Mouse (Mus musculus): ENCODE measurements around the gene P2ry14. TPM values are rescaled to one million over a fixed set of nuclear protein-coding genes. Genes with fewer than 3 reads are reported as not detected.

Gene P2ry14
- total RNA-seq, 1 experiment: 0.18 TPM

- TF ChIP-seq ZC3H11A (IDR thresholded peaks at IDR 0.05; ENCODE audit: borderline replicate concordance, low read depth, low read length) (no peak), ZNF384 (IDR thresholded peaks at IDR 0.05; ENCODE audit: low read depth, low read length) (no peak), HCFC1 (IDR thresholded peaks at IDR 0.05; ENCODE audit: borderline replicate concordance, insufficient read depth, low read length) (no peak), MAFK (IDR thresholded peaks at IDR 0.05; ENCODE audit: insufficient read depth, low read depth, low read length) (no peak), CHD2 (IDR thresholded peaks at IDR 0.05; ENCODE audit: low read depth, low read length) (no peak)
- in situ Hi-C loops (cut with MboI; ENCODE audit: low sequenced_read_pairs in 2 of 2, unreplicated experiment in 2 of 2): loop anchor here in 1 of 2 experiments (10.0 kb wide), 1 partner anchor 619 kb away; no protein-coding TSS in a partner anchor
- Histone ChIP-seq H3K9me3 (ENCODE audit: control insufficient read depth, insufficient read depth, low read depth, low read length) (no peaks in the 10 kb centered on the region), H3K36me3 (ENCODE audit: control insufficient read depth, insufficient read depth, low read length, poor library complexity, severe bottlenecking) (no peaks in the 10 kb centered on the region), H3K9ac (ENCODE audit: insufficient read depth, low read depth, low read length, poor library complexity, severe bottlenecking) (no peak overlapping the region), H3K27ac (ENCODE audit: insufficient read depth, low read depth, low read length, poor library complexity, severe bottlenecking) (no peak overlapping the region), H3K4me1 (ENCODE audit: control insufficient read depth in 2 of 2, insufficient read depth in 2 of 2, low read length in 2 of 2, poor library complexity in 1 of 2) (peaks cover 0 to 1% of the 10 kb centered on the region in 2 experiments; a peak in 1 of 4 replicates), H3K4me3 (ENCODE audit: insufficient read depth in 1 of 2, low read depth in 1 of 2, low read length in 2 of 2, poor library complexity in 1 of 2, severe bottlenecking in 1 of 2) (no peak overlapping the region)
- no peak for DNase-seq (ENCODE audit: low read depth, low spot score)
Observed at GRCm38 (mm10) chr3:59125783-59126555, 27.4 kb downstream of the P2ry14 start.

GRCm38 (mm10) chr3:59125022-59125421 lies 28.4 kb downstream of the P2ry14 start:
- Histone ChIP-seq H3K4me1 (ENCODE audit: control insufficient read depth in 2 of 2, insufficient read depth in 2 of 2, low read length in 2 of 2, poor library complexity in 1 of 2) (peaks cover 1 to 2% of the 10 kb centered on the region in 2 experiments; a peak in 1 of 4 replicates), H3K27ac (ENCODE audit: insufficient read depth, low read depth, low read length, poor library complexity, severe bottlenecking) (no peak overlapping the region), H3K36me3 (ENCODE audit: control insufficient read depth, insufficient read depth, low read length, poor library complexity, severe bottlenecking) (no peaks in the 10 kb centered on the region), H3K4me3 (ENCODE audit: insufficient read depth in 1 of 2, low read depth in 1 of 2, low read length in 2 of 2, poor library complexity in 1 of 2, severe bottlenecking in 1 of 2) (no peak overlapping the region), H3K9me3 (ENCODE audit: control insufficient read depth, insufficient read depth, low read depth, low read length) (no peaks in the 10 kb centered on the region), H3K9ac (ENCODE audit: insufficient read depth, low read depth, low read length, poor library complexity, severe bottlenecking) (no peak overlapping the region)
- DNase-seq (ENCODE audit: low read depth, low spot score): no peak
- TF ChIP-seq HCFC1 (IDR thresholded peaks at IDR 0.05; ENCODE audit: borderline replicate concordance, insufficient read depth, low read length) (no peak), ZC3H11A (IDR thresholded peaks at IDR 0.05; ENCODE audit: borderline replicate concordance, low read depth, low read length) (no peak), MAFK (IDR thresholded peaks at IDR 0.05; ENCODE audit: insufficient read depth, low read depth, low read length) (no peak), CHD2 (IDR thresholded peaks at IDR 0.05; ENCODE audit: low read depth, low read length) (no peak), ZNF384 (IDR thresholded peaks at IDR 0.05; ENCODE audit: low read depth, low read length) (no peak)
- in situ Hi-C loops (cut with MboI; ENCODE audit: low sequenced_read_pairs in 2 of 2, unreplicated experiment in 2 of 2): loop anchor here in 1 of 2 experiments (10.0 kb wide), 1 partner anchor 620 kb away; no protein-coding TSS in a partner anchor

DNA sequence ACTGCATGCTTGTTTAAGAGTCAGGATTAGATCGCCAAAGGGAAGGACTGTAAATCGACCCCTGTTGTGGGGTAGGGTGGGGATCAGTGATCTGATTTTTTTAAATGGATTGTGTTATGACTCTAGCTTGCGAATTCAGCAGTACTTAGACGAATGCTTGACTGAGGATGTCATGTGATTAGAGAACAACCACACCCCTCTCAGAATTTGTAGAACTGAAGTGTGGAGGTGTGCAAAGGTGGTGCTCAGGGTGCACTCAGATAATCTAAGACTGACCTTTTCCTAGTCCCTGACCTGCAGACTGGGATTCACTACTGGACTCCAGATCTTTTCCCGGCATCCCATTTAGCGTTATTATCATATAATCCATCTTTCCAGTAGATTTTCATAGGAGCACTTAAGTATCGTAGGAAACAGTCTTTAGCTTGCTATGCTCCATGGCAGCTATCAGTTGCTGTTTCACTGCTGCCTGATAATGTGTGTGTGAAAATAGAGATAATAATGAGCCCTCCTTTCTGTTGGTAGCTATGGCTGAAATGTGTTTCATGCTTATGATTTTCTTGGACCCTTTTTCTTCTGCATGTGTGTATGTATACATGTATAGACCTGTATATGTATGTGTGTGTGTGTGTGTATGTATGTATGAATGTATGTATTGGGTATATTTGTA lies 31.5 kb downstream of the P2ry14 start:
- Histone ChIP-seq H3K36me3 (ENCODE audit: control insufficient read depth, insufficient read depth, low read length, poor library complexity, severe bottlenecking) (no peaks in the 10 kb centered on the region), H3K9ac (ENCODE audit: insufficient read depth, low read depth, low read length, poor library complexity, severe bottlenecking) (no peak overlapping the region), H3K4me1 (ENCODE audit: control insufficient read depth in 2 of 2, insufficient read depth in 2 of 2, low read length in 2 of 2, poor library complexity in 1 of 2) (peaks cover 1 to 2% of the 10 kb centered on the region in 2 experiments; a peak in 1 of 4 replicates), H3K4me3 (ENCODE audit: insufficient read depth in 1 of 2, low read depth in 1 of 2, low read length in 2 of 2, poor library complexity in 1 of 2, severe bottlenecking in 1 of 2) (no peak overlapping the region), H3K9me3 (ENCODE audit: control insufficient read depth, insufficient read depth, low read depth, low read length) (no peaks in the 10 kb centered on the region), H3K27ac (ENCODE audit: insufficient read depth, low read depth, low read length, poor library complexity, severe bottlenecking) (no peak overlapping the region)
- in situ Hi-C loops (cut with MboI; ENCODE audit: low sequenced_read_pairs in 2 of 2, unreplicated experiment in 2 of 2): loop anchor here in 1 of 2 experiments (10.0 kb wide), 1 partner anchor 623 kb away; no protein-coding TSS in a partner anchor
- TF ChIP-seq ZC3H11A (IDR thresholded peaks at IDR 0.05; ENCODE audit: borderline replicate concordance, low read depth, low read length) (no peak), ZNF384 (IDR thresholded peaks at IDR 0.05; ENCODE audit: low read depth, low read length) (no peak), CHD2 (IDR thresholded peaks at IDR 0.05; ENCODE audit: low read depth, low read length) (no peak), MAFK (IDR thresholded peaks at IDR 0.05; ENCODE audit: insufficient read depth, low read depth, low read length) (no peak), HCFC1 (IDR thresholded peaks at IDR 0.05; ENCODE audit: borderline replicate concordance, insufficient read depth, low read length) (no peak)
- no peak for DNase-seq (ENCODE audit: low read depth, low spot score)

DNA sequence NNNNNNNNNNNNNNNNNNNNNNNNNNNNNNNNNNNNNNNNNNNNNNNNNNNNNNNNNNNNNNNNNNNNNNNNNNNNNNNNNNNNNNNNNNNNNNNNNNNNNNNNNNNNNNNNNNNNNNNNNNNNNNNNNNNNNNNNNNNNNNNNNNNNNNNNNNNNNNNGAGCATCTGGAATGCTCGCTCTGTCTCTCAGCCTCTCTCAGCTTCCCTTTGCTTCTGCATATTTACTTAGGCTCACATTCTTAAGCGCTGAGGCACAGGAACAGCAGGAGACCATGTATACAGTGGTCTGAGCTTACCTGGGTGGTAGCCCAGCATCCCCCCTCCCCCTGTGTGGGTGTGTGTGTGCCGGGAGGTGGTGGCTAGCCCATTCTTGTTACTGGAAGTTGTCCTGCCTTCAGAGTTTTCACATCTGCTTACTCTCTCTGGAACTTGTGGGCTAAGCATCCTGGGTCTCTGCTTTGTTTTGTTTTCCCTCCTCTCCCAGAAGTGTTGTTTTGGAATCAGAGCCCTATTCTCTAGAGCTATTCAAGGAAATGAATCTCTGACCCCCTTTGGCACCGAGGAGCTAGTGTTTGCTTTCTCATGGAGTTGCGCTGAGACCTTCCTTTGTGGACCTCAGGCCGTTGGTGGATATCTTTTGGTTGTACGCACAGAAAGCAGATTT lies 32.2 kb downstream of the P2ry14 start:
- peak; percentile 38 for DNase-seq (ENCODE audit: low read depth, low spot score)
- Histone ChIP-seq H3K4me1 (ENCODE audit: control insufficient read depth in 2 of 2, insufficient read depth in 2 of 2, low read length in 2 of 2, poor library complexity in 1 of 2) (peaks cover 1 to 2% of the 10 kb centered on the region in 2 experiments; a peak in 1 of 4 replicates), H3K4me3 (ENCODE audit: insufficient read depth in 1 of 2, low read depth in 1 of 2, low read length in 2 of 2, poor library complexity in 1 of 2, severe bottlenecking in 1 of 2) (no peak overlapping the region), H3K9ac (ENCODE audit: insufficient read depth, low read depth, low read length, poor library complexity, severe bottlenecking) (no peak overlapping the region), H3K27ac (ENCODE audit: insufficient read depth, low read depth, low read length, poor library complexity, severe bottlenecking) (no peak overlapping the region), H3K9me3 (ENCODE audit: control insufficient read depth, insufficient read depth, low read depth, low read length) (no peaks in the 10 kb centered on the region), H3K36me3 (ENCODE audit: control insufficient read depth, insufficient read depth, low read length, poor library complexity, severe bottlenecking) (no peaks in the 10 kb centered on the region)
- no peak for TF ChIP-seq MAFK (IDR thresholded peaks at IDR 0.05; ENCODE audit: insufficient read depth, low read depth, low read length)
- TF ChIP-seq ZNF384 (IDR thresholded peaks at IDR 0.05; ENCODE audit: low read depth, low read length): no peak
- no peak for TF ChIP-seq HCFC1 (IDR thresholded peaks at IDR 0.05; ENCODE audit: borderline replicate concordance, insufficient read depth, low read length)
- TF ChIP-seq ZC3H11A (IDR thresholded peaks at IDR 0.05; ENCODE audit: borderline replicate concordance, low read depth, low read length): no peak
- TF ChIP-seq CHD2 (IDR thresholded peaks at IDR 0.05; ENCODE audit: low read depth, low read length): no peak
- in situ Hi-C loops (cut with MboI; ENCODE audit: low sequenced_read_pairs in 2 of 2, unreplicated experiment in 2 of 2): loop anchor here in 1 of 2 experiments (10.0 kb wide), 1 partner anchor 624 kb away; no protein-coding TSS in a partner anchor
